Mouse (Mus musculus) retina, postnatal 7 days (tissue): ENCODE data around the gene Ocln.
A peak's percentile ranks its signal among the peaks of the same experiment; 100 is the strongest.

Experiments used
- DNase-seq: peaks from one replicate; pipeline ENCODE4 v3.0.0-alpha.2; 2012; ENCODE audit warnings: low read depth, low spot score

Gene Ocln

GRCm38 (mm10) chr13:100552369-100553041 lies at the start of gene Ocln:
TSS of gene Ocln (minus strand) at chr13:100552718.
- peak; percentile 17 for DNase-seq

GRCm38 (mm10) chr13:100601034-100601433 lies 48.5 kb upstream of the Ocln start:
- no peak for DNase-seq

GRCm38 (mm10) chr13:100600317-100600716 lies 47.8 kb upstream of the Ocln start:
- no peak for DNase-seq

GRCm38 (mm10) chr13:100597284-100597683 lies 44.8 kb upstream of the Ocln start:
- DNase-seq = no peak

- DNase-seq = no peak
Measured at GRCm38 (mm10) chr13:100595552-100595885, 43.0 kb upstream of the Ocln start.

GRCm38 (mm10) chr13:100594838-100595551 lies 42.5 kb upstream of the Ocln start:
- no peak for DNase-seq

- peak; percentile 30 for DNase-seq
Measured at GRCm38 (mm10) chr13:100594041-100594792, 41.7 kb upstream of the Ocln start.

GRCm38 (mm10) chr13:100588646-100589045 lies 36.1 kb upstream of the Ocln start:
- DNase-seq = no peak

- DNase-seq = no peak
Measured at GRCm38 (mm10) chr13:100582144-100582543, 29.6 kb upstream of the Ocln start.

GRCm38 (mm10) chr13:100581701-100582100 lies 29.2 kb upstream of the Ocln start:
- no peak for DNase-seq

GRCm38 (mm10) chr13:100579951-100580350 lies 27.4 kb upstream of the Ocln start:
- no peak for DNase-seq

- DNase-seq = no peak
Measured at GRCm38 (mm10) chr13:100579220-100579619, 26.7 kb upstream of the Ocln start.

- DNase-seq = no peak
Measured at GRCm38 (mm10) chr13:100575950-100576349, 23.4 kb upstream of the Ocln start.

GRCm38 (mm10) chr13:100570713-100571112 lies 18.2 kb upstream of the Ocln start:
- DNase-seq = no peak

GRCm38 (mm10) chr13:100568359-100568758 lies 15.8 kb upstream of the Ocln start:
- no peak for DNase-seq

GRCm38 (mm10) chr13:100559449-100559848 lies 6.9 kb upstream of the Ocln start:
- no peak for DNase-seq

GRCm38 (mm10) chr13:100557011-100557410 lies 4.5 kb upstream of the Ocln start:
- DNase-seq = no peak

GRCm38 (mm10) chr13:100553042-100553437 lies 522 bp upstream of the Ocln start:
- DNase-seq = no peak

GRCm38 (mm10) chr13:100552009-100552368 lies 529 bp downstream of the Ocln start:
- no peak for DNase-seq

GRCm38 (mm10) chr13:100551371-100552008 lies 1.0 kb downstream of the Ocln start:
- no peak for DNase-seq

- no peak for DNase-seq
Measured at GRCm38 (mm10) chr13:100547269-100547668, 5.2 kb downstream of the Ocln start.

GRCm38 (mm10) chr13:100545510-100545909 lies 7.0 kb downstream of the Ocln start:
- DNase-seq = no peak
